Comparison of ENCODE assay signal across 8 mouse cellular contexts in genomic region chr4:141722731-141723672, GRCm38 (mm10). TPM values are rescaled to one million over a fixed set of nuclear protein-coding genes. Genes with fewer than 3 reads are reported as not detected.
DNase-seq lines count a peak whose midpoint lies in the region; ATAC-seq and TF ChIP-seq lines count a peak whose summit lies in the region.

Gene Ddi2 (minus strand): TSS chr4:141723419.

- H3K36me3 ChIP-seq in heart, embryonic 14.5 days (ENCODE audit: control insufficient read depth, insufficient read depth, low read length) = peaks cover 9% of the 10 kb centered on the region; the same call in 1 of the 2 replicates
- H3K36me3 ChIP-seq in liver, embryonic 14.5 days (replicated peaks; ENCODE audit: control insufficient read depth, insufficient read depth, low read depth) = peaks cover 13% of the 10 kb centered on the region
- H3K36me3 ChIP-seq in neural tube, embryonic 11.5 days (ENCODE audit: control insufficient read depth, insufficient read depth, low read length) = no peaks in the 10 kb centered on the region
- peaks cover 9% of the 10 kb centered on the region; the same call in 1 of the 2 replicates for H3K36me3 ChIP-seq in stomach, postnatal 0 days (ENCODE audit: control insufficient read depth, insufficient read depth, low read length)

- under 1% methylated on average over 74 of the region's 105 CpGs for WGBS in heart, embryonic 14.5 days
- under 1% methylated on average over 104 of the region's 105 CpGs for WGBS in liver, embryonic 14.5 days (ENCODE audit: insufficient replicate concordance)
- WGBS in neural tube, embryonic 11.5 days = under 1% methylated on average over 91 of the region's 105 CpGs
- WGBS in stomach, postnatal 0 days = under 1% methylated on average over 88 of the region's 105 CpGs

- H3K4me1 ChIP-seq in brown adipose tissue, adult 24 weeks (ENCODE audit: control insufficient read depth, insufficient read depth, insufficient read length, low read length) = peaks cover 13% of the 10 kb centered on the region
- peaks cover 7 to 28% of the 10 kb centered on the region in 2 experiments for H3K4me1 ChIP-seq in heart, embryonic 14.5 days (ENCODE audit: control insufficient read depth in 2 of 2, insufficient read depth in 2 of 2, low read length in 2 of 2)
- peaks cover 33 to 42% of the 10 kb centered on the region in 2 experiments for H3K4me1 ChIP-seq in liver, embryonic 14.5 days (replicated peaks; ENCODE audit: control insufficient read depth in 2 of 2, insufficient read depth in 2 of 2, low read length in 1 of 2)
- peaks cover 13% of the 10 kb centered on the region for H3K4me1 ChIP-seq in neural tube, embryonic 11.5 days (ENCODE audit: control insufficient read depth, insufficient read depth, low read length)
- 0 out of 2 replicates have a peak, but pooled peaks cover 3% of the 10 kb centered on the region for H3K4me1 ChIP-seq in stomach, postnatal 0 days (replicated peaks; ENCODE audit: control insufficient read depth, insufficient read depth)

- H3K9me3 ChIP-seq in heart, embryonic 14.5 days (ENCODE audit: control insufficient read depth, low read length) = 0 out of 2 replicates have a peak, but pooled peaks cover 3% of the 10 kb centered on the region
- no peaks in the 10 kb centered on the region for H3K9me3 ChIP-seq in liver, embryonic 14.5 days (ENCODE audit: control insufficient read depth, low read length)
- no peaks in the 10 kb centered on the region for H3K9me3 ChIP-seq in neural tube, embryonic 11.5 days (ENCODE audit: control insufficient read depth, low read length)
- no peaks in the 10 kb centered on the region for H3K9me3 ChIP-seq in stomach, postnatal 0 days (ENCODE audit: control insufficient read depth, low read length)

- H3K4me3 ChIP-seq in brown adipose tissue, adult 24 weeks (ENCODE audit: insufficient read depth, low read depth, low read length) = peak within 1 kb of the TSS; percentile 91
- H3K4me3 ChIP-seq in heart, embryonic 14.5 days (ENCODE audit: control insufficient read depth in 1 of 2, insufficient read depth in 1 of 2, low read depth in 1 of 2, low read length in 2 of 2) = peak within 1 kb of the TSS; percentile 95
- H3K4me3 ChIP-seq in liver, embryonic 14.5 days (ENCODE audit: insufficient read depth in 1 of 2, low read depth in 2 of 2, low read length in 2 of 2) = peak within 1 kb of the TSS; percentile 85 to 96
- H3K4me3 ChIP-seq in neural tube, embryonic 11.5 days (ENCODE audit: low read depth, low read length) = peak within 1 kb of the TSS; percentile 89
- peak within 1 kb of the TSS; percentile 88 for H3K4me3 ChIP-seq in stomach, postnatal 0 days (ENCODE audit: low read depth, low read length)

- peak within 1 kb of the TSS; percentile 89 for H3K4me2 ChIP-seq in heart, embryonic 14.5 days (ENCODE audit: low read length)
- H3K4me2 ChIP-seq in liver, embryonic 14.5 days (ENCODE audit: low read depth) = peak within 1 kb of the TSS; percentile 95
- peak within 1 kb of the TSS; percentile 65 for H3K4me2 ChIP-seq in neural tube, embryonic 11.5 days (ENCODE audit: low read depth)
- peak within 1 kb of the TSS; percentile 83 for H3K4me2 ChIP-seq in stomach, postnatal 0 days (replicated peaks; ENCODE audit: low read depth)

- H3K27ac ChIP-seq in brown adipose tissue, adult 24 weeks (replicated peaks; ENCODE audit: low read depth, low read length) = peak within 1 kb of the TSS; percentile 91
- peak within 1 kb of the TSS; percentile 95 to 96 for H3K27ac ChIP-seq in heart, embryonic 14.5 days (replicated peaks in 1 of 2; ENCODE audit: control insufficient read depth in 1 of 2, insufficient read depth in 1 of 2, low read depth in 2 of 2, low read length in 2 of 2)
- peak within 1 kb of the TSS; percentile 91 for H3K27ac ChIP-seq in liver, embryonic 14.5 days
- peak within 1 kb of the TSS; percentile 75 for H3K27ac ChIP-seq in neural tube, embryonic 11.5 days (ENCODE audit: low read depth, low read length)
- H3K27ac ChIP-seq in stomach, postnatal 0 days (replicated peaks) = peak within 1 kb of the TSS; percentile 99

- no peaks in the 10 kb centered on the region for H3K27me3 ChIP-seq in heart, embryonic 14.5 days (ENCODE audit: control insufficient read depth, insufficient read depth, low read length)
- no peaks in the 10 kb centered on the region for H3K27me3 ChIP-seq in liver, embryonic 14.5 days (ENCODE audit: control insufficient read depth, insufficient read depth, low read length)
- H3K27me3 ChIP-seq in neural tube, embryonic 11.5 days (ENCODE audit: control insufficient read depth, insufficient read depth, low read length) = no peaks in the 10 kb centered on the region
- no peaks in the 10 kb centered on the region for H3K27me3 ChIP-seq in stomach, postnatal 0 days (ENCODE audit: control insufficient read depth, insufficient read depth, low read length)

- H3K9ac ChIP-seq in heart, embryonic 14.5 days (ENCODE audit: low read length) = peak within 1 kb of the TSS; percentile 99
- H3K9ac ChIP-seq in liver, embryonic 14.5 days (replicated peaks) = peak within 1 kb of the TSS; percentile 81
- H3K9ac ChIP-seq in neural tube, embryonic 11.5 days (ENCODE audit: low read length) = peak within 1 kb of the TSS; percentile 86
- H3K9ac ChIP-seq in stomach, postnatal 0 days (ENCODE audit: low read length) = peak within 1 kb of the TSS; percentile 92

- DNase-seq in CD4-positive, CD25-positive, alpha-beta regulatory T cell, adult 2 months (ENCODE audit: low read depth, low spot score) = peak; percentile 96
- peak; percentile 79 for DNase-seq in fibroblast of lung, adult 2 months (ENCODE audit: low read depth)
- peak; percentile 86 to 95 for DNase-seq in kidney, postnatal 25 days
- DNase-seq in liver, embryonic 14.5 days (ENCODE audit: low read depth in 3 of 3, low spot score in 3 of 3) = peak; percentile 84 to 86 (median 86)
- peak; percentile 97 for DNase-seq in neural tube, embryonic 11.5 days (ENCODE audit: low spot score)
- DNase-seq in stomach, postnatal 0 days (ENCODE audit: low spot score) = peak; percentile 95

- ATAC-seq in heart, embryonic 14.5 days (ENCODE audit: insufficient number of reproducible peaks, insufficient read depth, low FRiP score, low read depth) = peak; percentile 75
- ATAC-seq in liver, embryonic 14.5 days (ENCODE audit: insufficient read depth) = peak; percentile 89
- ATAC-seq in neural tube, embryonic 11.5 days (ENCODE audit: insufficient read depth, low FRiP score, low TSS enrichment) = peak; percentile 86
- peak; percentile 85 for ATAC-seq in stomach, postnatal 0 days (ENCODE audit: low FRiP score, low TSS enrichment)

- TF ChIP-seq CTCF in liver, embryonic 14.5 days (IDR thresholded peaks at IDR 0.05; ENCODE audit: low read depth) = no peak; the same call in 1 of the 2 replicates
- no peak for TF ChIP-seq CTCF in stomach, postnatal 0 days (IDR thresholded peaks at IDR 0.05; ENCODE audit: low read depth)

- TF ChIP-seq EP300 in liver, embryonic 14.5 days (IDR thresholded peaks at IDR 0.05; ENCODE audit: low read depth) = no peak
- TF ChIP-seq EP300 in stomach, postnatal 0 days (optimal IDR thresholded peaks at IDR 0.05) = no peak

RNA-seq across cellular contexts. Expression of gene Ddi2, which starts in this region (rescaled TPM):
- 9.4 and 12.3 TPM in 2 replicates for polyA plus RNA-seq in brown adipose tissue, adult 24 weeks (2012; ENCODE audit: insufficient read depth, insufficient read length, missing spikeins)
- 12.0 and 12.1 TPM in 2 replicates for polyA plus RNA-seq in heart, embryonic 14.5 days (2014; fragmentation: Nextera tagmentation; extraction: Ambion mirVana)
- polyA plus RNA-seq in liver, embryonic 14.5 days (2012; rRNA removed) = 6.7 and 9.5 TPM in 2 replicates
- polyA plus RNA-seq in liver, embryonic 14.5 days (2014; fragmentation: Nextera tagmentation; extraction: Ambion mirVana) = 9.2 and 11.4 TPM in 2 replicates
- 23.0 and 25.7 TPM in 2 replicates for polyA plus RNA-seq in neural tube, embryonic 11.5 days (2014; fragmentation: Nextera tagmentation; extraction: Ambion mirVana)
- 14.4 TPM in 2 replicates for polyA plus RNA-seq in stomach, postnatal 0 days (2015; fragmentation: Nextera tagmentation; extraction: Ambion mirVana)

Comparison
In these comparisons a context has a peak if more than half of its experiments do, and no peak if none do; other contexts are left out.
1. Peak in every context shown above with its lines: DNase-seq, ATAC-seq, H3K4me3 ChIP-seq and H3K27ac ChIP-seq.